Mouse (Mus musculus) gastrocnemius, adult 2 months (tissue): ENCODE measurements around the gene Prune2. TPM values are rescaled to one million over a fixed set of nuclear protein-coding genes. Genes with fewer than 3 reads are reported as not detected.

Experiments used
- DNase-seq: peaks from one replicate; pipeline ENCODE4 v3.0.0; 2022
- H3K27ac ChIP-seq: fragments of 200-600 bp; 2 replicates; pipeline ENCODE4 v1.8.1; 2022; ENCODE audit warnings: mild to moderate bottlenecking
- H3K4me3 ChIP-seq: fragments of 200-600 bp; 2 replicates; pipeline ENCODE4 v1.8.1; 2022; ENCODE audit warnings: mild to moderate bottlenecking, moderate library complexity
- CTCF ChIP-seq: fragments of 200-600 bp; IDR thresholded peaks from 2 replicates; pipeline ENCODE4 v1.8.1; 2022; ENCODE audit warnings: antibody characterized with exemption, mild to moderate bottlenecking, moderate library complexity
- intact Hi-C: fragments of 180-260 bp; cut with DNase I; formaldehyde crosslinking; loops from one replicate; pipeline ENCODE4 v1.15.1; 2025
- total RNA-seq, 2 experiments: library from RNA; stranded (reverse); gene quantifications; 2 replicates each; pipeline ENCODE4 v1.2.3; 2021

The Prune2 gene
- total RNA-seq, 2 experiments from 2014 or later: 5.9 to 9.6 TPM

DNA sequence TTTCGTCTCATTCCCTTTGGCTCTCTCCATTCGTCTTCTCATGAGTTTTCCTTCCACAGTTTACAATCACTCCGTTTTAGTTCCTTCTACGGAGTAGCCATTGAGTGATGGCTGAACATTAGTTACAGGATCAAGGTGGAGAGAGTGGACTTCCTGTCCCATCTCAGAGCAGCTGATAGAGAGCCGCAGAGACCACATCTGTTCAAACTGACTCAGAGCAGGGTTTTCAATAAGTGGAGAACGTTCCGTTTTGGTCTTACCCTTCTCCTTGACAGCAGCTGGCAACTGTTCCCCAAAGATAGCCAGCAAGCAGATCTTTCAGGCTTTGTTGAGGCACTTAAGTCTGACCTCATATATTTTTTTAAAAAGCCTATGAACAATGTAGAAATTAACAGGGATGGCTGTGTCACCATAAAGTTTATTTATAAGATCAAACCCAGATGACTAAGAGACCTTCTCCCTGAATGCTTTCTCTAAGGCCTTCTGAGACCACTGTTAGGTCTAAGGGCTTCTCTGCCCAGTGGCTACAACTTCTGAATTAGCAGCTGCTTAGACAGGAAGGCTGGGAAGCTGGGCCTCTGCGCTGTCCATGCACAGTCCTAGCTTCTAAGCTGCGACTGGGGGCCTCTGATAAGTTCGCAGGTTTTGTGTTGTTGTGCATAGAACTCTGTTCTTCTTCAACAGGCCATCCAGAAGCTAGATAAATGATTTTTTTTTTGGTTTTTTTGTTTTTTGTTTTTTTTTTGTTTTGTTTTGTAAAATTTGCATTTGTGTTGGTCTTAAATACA lies 58.6 kb downstream of the Prune2 start:
- DNase-seq: no peak
- no peak for TF ChIP-seq CTCF
- no peak overlapping the region for H3K27ac ChIP-seq
- intact Hi-C loops: no loop called here
- no peak overlapping the region for H3K4me3 ChIP-seq

DNA sequence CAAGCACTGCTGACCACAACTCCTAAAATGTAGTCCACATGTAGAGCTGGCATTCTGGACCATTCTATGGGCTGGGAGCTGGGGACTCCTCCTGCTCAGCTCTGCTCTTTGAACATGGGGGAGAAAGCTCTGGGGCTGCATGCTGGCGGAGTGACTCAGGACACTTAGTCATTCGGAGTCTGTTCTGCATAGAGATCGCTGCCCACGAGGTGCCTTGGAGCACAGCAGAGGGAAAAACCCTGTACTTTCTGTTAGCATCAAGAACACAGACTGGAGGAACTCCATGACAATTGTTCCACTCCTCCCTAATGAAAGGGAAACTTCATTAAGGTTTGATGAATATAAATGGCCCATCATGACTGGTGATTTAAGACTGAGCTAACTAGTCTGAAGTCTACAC lies 68.8 kb downstream of the Prune2 start:
- DNase-seq: no peak
- H3K4me3 ChIP-seq: no peak overlapping the region
- intact Hi-C loops: no loop called here
- no peak for TF ChIP-seq CTCF
- no peak overlapping the region for H3K27ac ChIP-seq

DNA sequence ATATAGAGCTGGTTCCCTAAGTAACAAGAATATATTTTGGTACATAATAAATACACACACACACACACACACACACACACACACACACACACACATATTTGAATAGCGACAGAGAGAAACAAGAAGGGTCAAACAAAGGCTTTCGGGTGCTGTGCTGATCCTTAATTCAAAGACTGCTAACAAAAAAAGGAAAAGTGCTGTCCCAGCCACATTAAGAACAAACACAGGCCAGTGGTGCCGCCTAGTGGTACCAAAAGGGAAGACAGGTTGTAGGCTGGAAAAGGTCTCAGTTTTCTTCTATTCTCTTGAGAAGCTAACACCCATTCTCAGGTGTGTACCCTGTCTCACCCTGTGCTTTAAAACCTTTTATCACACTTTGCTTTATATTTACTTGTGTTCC lies 74.4 kb downstream of the Prune2 start:
- intact Hi-C loops: loop anchor here (1.0 to 2.0 kb wide), 2 partner anchors 131 to 229 kb away; no protein-coding TSS in a partner anchor
- no peak overlapping the region for H3K27ac ChIP-seq
- peak; percentile 53 for DNase-seq
- TF ChIP-seq CTCF: peak; percentile 81
- no peak overlapping the region for H3K4me3 ChIP-seq

DNA sequence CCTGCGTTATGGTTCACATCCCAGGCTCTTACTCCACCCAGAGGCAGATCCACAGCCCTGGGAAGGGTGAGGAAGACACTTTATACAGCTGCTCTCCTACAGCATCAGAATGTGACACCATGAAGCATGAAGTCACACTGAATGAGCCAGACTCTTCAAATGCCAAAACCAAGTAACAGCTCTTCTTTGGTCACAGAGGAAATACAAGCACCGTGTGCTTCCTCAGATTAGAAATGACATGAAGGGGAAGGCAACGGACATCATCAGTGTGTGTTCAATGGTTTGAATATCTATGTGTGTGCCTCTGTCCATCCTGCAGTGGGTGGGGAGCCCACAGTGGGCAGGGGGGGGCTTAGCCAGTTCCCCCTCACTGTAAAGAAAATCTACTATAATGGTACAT lies 76.4 kb downstream of the Prune2 start:
- no peak for TF ChIP-seq CTCF

DNA sequence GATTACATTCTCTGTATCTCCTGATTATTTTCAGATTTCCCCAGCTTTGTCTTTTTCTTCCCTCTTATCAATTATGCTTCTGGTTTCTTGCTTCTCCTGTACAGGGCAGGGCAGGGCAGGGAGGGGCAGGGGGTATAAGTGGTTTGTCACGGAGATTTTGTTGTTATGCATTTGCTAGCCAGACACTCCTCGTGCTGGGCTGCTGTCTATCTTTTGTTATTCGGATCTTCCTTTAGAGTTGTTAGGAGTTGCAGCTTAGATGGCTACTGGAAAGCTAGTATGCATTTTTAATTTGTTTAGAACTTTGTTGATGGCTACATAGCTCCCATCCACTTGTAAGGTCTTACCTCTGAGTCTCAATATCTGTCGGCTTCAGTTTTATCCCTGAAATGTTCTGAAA lies 91.0 kb downstream of the Prune2 start:
- intact Hi-C loops: no loop called here
- DNase-seq: no peak
- H3K27ac ChIP-seq: no peak overlapping the region
- H3K4me3 ChIP-seq: no peak overlapping the region
- no peak for TF ChIP-seq CTCF

More for the DNA sequence above, 76.4 kb downstream of the Prune2 start:
- Histone ChIP-seq H3K27ac (no peak overlapping the region), H3K4me3 (no peak overlapping the region)
- no peak for DNase-seq
- intact Hi-C loops: no loop called here

DNA sequence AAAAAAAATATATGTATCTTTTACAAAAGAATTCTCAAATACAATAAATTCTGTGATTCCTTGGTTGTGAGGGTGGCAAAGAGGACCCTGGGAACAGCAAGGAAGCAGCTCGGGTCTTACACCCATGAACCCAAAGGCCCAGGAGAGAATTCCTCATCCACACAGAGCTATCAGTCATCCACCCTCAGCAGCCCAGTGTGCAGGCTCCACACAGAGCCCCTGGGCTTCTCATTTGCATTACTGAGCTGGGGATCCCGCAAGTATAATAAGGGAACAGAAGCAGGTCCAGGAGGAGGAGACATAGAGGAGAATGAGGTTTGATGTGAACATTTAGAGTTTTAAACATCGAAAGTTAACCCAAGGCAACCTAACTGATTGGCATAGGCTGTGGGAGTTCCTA lies 100.0 kb downstream of the Prune2 start:
- no peak for TF ChIP-seq CTCF
- DNase-seq: no peak
- Histone ChIP-seq H3K27ac (no peak overlapping the region), H3K4me3 (no peak overlapping the region)
- intact Hi-C loops: no loop called here

DNA sequence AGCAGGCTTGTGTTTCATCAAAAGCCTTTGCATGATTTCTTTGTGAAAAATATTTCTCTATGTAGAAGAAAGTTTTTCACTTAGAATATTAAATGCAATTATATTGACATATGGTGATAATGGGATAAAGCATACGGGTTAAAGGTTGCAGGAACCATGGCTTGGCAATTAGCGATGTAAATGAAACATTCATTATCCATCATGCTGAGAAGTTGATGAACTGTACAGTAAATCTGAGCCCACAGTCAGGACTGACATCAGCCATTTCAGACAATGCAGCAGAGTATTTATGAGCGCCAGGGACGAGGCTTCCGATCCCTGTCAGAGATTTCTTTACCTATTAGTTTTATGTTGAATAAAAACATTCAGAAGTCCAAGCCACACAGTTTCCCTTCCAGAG lies 104.2 kb downstream of the Prune2 start:
- Histone ChIP-seq H3K27ac (no peak overlapping the region), H3K4me3 (no peak overlapping the region)
- TF ChIP-seq CTCF: no peak
- intact Hi-C loops: no loop called here
- no peak for DNase-seq

DNA sequence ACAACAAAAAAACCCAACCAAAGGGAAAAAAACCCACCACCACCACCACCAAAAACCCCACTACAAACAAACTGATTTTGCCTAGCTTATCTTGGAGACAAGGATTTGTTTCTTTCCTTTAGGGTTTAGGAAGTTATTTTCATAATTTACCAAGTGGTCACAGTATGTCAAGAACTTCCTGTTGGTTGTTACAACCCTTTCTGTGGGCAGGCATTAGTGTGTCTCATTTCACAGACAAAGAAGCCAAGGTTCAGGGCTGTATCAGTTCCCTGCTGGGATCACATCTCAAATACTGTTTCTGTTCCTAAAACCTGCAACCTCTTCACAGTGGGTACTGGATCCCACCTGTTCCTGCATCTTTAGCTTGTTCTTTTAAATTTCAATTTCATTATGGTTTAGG lies 108.5 kb downstream of the Prune2 start:
- DNase-seq: no peak
- TF ChIP-seq CTCF: no peak
- intact Hi-C loops: no loop called here
- H3K4me3 ChIP-seq: no peak overlapping the region
- H3K27ac ChIP-seq: no peak overlapping the region

DNA sequence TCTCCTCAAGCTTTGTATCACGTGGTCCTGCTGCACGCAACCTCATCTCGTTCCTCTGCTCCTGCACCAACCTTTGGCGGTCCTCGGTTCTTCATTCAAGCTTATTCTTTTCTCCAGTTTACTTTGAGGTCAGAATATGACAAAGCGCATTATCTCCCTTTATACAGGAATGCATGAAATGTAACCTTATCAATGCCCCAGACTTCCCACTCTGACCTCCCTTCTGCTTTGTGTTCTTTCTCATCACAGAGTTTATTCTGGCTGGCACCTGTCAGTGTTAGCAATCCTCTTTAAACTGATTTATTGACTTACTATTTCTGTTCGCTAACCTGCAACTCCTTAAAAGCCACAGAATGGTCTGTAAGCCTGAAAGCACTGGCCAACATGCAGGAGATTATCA lies 113.1 kb downstream of the Prune2 start:
- TF ChIP-seq CTCF: no peak
- no peak for DNase-seq
- no peak overlapping the region for H3K27ac ChIP-seq
- no peak overlapping the region for H3K4me3 ChIP-seq
- intact Hi-C loops: no loop called here

DNA sequence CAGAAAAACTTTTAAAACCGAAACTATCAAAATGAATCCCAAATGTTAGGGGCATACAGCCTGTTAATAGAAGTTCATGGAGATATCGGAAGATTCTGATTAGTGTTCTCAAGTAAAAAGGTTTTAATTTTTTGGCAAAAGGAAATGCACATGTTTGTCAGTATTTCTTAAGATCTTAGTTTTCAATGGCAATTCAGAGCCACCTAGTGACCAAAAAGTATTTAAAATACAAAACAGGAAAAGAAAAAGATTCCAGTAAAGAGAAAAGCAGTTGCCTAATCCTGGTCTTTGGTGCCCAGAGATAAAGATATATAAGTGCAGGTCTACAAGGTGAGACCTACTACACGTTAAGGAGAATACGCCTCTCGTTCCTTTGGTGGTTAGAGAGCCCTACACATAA lies 115.3 kb downstream of the Prune2 start:
- H3K27ac ChIP-seq: no peak overlapping the region
- H3K4me3 ChIP-seq: no peak overlapping the region
- intact Hi-C loops: no loop called here
- TF ChIP-seq CTCF: no peak
- no peak for DNase-seq

DNA sequence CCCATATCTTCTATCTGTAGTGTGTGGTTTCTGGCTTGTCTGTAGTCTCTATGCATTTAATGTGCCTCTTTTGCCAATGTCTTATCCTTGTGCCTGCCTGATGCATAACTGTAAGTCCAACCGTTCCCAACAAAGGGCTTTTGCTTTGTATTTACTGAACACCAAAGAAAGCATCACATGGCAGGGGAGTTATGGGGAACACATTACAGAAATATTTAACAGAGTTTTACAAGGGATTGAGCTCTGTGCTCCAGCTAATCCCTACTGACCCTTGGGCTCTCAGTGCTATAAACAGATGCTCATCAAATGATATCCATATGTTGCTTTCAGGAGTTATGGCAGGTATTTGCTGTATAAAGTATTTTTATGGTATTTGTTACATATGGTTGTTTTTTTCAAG lies 116.3 kb downstream of the Prune2 start:
- intact Hi-C loops: no loop called here
- DNase-seq: no peak
- Histone ChIP-seq H3K4me3 (no peak overlapping the region), H3K27ac (no peak overlapping the region)
- no peak for TF ChIP-seq CTCF

DNA sequence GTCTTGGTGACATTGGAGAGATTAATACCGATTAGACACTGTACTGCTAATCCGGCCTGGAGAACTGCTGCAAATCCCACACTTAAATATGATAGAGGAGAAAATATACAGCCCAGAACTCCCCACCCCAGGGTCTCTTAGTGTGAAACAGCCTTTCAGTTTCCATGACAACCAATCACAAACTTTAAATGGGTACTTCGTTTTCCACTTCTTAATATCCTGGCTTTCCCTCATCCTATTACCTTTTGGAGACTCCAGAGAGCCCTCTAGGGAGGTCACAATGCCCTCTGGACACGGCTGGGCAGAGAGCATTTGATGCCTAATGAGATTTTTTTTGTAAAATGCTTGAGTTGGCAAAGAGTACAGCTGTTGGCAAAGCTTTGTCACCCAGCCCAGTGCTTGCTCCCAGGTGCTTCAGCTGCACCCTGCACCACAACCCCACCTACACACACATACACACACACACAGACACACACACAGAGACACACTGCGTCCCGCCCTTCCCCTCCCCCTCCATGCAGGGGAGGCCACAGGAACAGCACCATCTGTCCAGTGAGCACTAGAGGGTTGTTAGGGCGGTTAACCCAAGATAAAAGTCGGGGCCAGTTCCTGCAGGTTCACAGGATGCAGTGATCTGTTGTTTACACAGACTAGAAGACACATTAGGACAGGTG lies 122.9 kb downstream of the Prune2 start:
- intact Hi-C loops: no loop called here

DNA sequence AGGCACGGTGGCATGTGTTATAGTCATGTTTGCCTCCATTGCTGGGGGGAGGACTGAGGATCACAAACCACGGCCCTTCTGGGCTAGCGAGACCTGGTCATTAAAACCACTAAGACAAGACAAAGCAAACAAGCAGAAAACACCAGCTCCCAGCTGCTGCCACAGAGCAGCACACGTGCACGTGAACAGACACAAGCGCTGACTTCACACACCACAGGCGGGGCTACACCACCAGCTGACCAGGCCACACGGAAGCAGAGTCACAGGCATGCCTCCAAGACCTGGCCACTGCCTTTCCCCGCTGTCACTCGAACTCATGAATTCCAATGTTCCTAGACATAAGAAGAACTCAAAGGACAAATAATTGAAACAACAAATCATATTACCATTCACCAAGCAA lies 125.5 kb downstream of the Prune2 start:
- DNase-seq: no peak
- no peak for TF ChIP-seq CTCF
- intact Hi-C loops: no loop called here
- Histone ChIP-seq H3K27ac (no peak overlapping the region), H3K4me3 (no peak overlapping the region)

More for the DNA sequence above, 122.9 kb downstream of the Prune2 start:
- DNase-seq: no peak
- no peak for TF ChIP-seq CTCF
- no peak overlapping the region for H3K4me3 ChIP-seq
- no peak overlapping the region for H3K27ac ChIP-seq

DNA sequence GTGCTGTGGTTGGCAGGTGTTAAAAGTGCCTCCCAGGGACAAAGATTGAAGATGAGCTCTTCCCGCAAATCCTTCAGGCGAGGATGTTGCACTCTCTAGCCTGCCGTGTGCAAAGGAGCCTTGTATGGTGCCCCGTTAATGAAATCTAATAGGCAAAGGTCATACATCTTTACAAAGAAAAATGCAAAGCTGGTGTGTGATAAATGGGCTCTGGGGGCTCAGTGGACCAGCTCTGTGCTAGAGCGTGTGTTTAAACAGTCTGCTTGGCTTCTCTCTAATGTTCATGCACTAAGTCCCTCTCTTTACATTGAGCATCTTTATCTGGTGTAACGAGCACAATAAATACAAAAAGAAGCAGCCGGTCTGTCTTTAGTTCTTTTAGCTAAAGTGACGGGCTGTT lies 138.1 kb downstream of the Prune2 start:
- no peak overlapping the region for H3K4me3 ChIP-seq
- DNase-seq: no peak
- TF ChIP-seq CTCF: no peak
- no peak overlapping the region for H3K27ac ChIP-seq
- intact Hi-C loops: no loop called here
